Mouse (Mus musculus) liver, embryonic 15.5 days (tissue): Measurements from ENCODE around the gene 1700013H16Rik. TPM values are rescaled to one million over a fixed set of nuclear protein-coding genes. Genes with fewer than 3 reads are reported as not detected.
"Not testable (repeated sequence)": the region's sequence is repeated elsewhere in the genome, so short reads cannot be mapped to it uniquely, and the experiment has no call there.

ENCODE experiments used
- ATAC-seq: fragments of 200-750 bp; cut with Nextera tagmentation; 2 replicates; pipeline ENCODE4 v1.8.0; 2017; ENCODE audit warnings: moderate number of reproducible peaks, mild to moderate bottlenecking, moderate library complexity; ENCODE audit not compliant: insufficient read depth
- H3K27ac ChIP-seq: fragments of 300-500 bp; sonication (generic); replicated peaks from 2 replicates; pipeline ENCODE4 v1.5.1; 2015; ENCODE audit warnings: mild to moderate bottlenecking, inconsistent platforms
- H3K27me3 ChIP-seq: fragments of 300-500 bp; sonication (generic); 2 replicates; pipeline ENCODE4 v1.6.1; 2015; ENCODE audit warnings: mild to moderate bottlenecking, inconsistent platforms
- H3K36me3 ChIP-seq: fragments of 300-500 bp; sonication (generic); replicated peaks from 2 replicates; pipeline ENCODE4 v1.6.1; 2015; ENCODE audit warnings: moderate library complexity, mild to moderate bottlenecking, inconsistent platforms
- H3K4me1 ChIP-seq: fragments of 300-500 bp; sonication (generic); replicated peaks from 2 replicates; pipeline ENCODE4 v1.6.1; 2015; ENCODE audit warnings: inconsistent platforms
- H3K4me2 ChIP-seq: fragments of 300-500 bp; sonication (generic); 2 replicates; pipeline ENCODE4 v1.6.1; 2015; ENCODE audit warnings: moderate library complexity, mild to moderate bottlenecking, inconsistent platforms
- H3K4me3 ChIP-seq: fragments of 300-500 bp; sonication (generic); replicated peaks from 2 replicates; pipeline ENCODE4 v1.5.1; 2015; ENCODE audit warnings: mild to moderate bottlenecking, inconsistent platforms
- H3K9ac ChIP-seq: fragments of 300-500 bp; sonication (generic); 2 replicates; pipeline ENCODE4 v1.6.1; 2015; ENCODE audit warnings: moderate library complexity, mild to moderate bottlenecking, inconsistent platforms
- H3K9me3 ChIP-seq: fragments of 300-500 bp; sonication (generic); replicated peaks from 2 replicates; pipeline ENCODE4 v1.6.1; 2016; ENCODE audit warnings: inconsistent platforms
- WGBS: fragments of 180-500 bp; shearing (Covaris S2); methylation state at CpG from one replicate; pipeline ENCODE4 v1.1.7; 2015; ENCODE audit warnings: mixed read lengths; ENCODE audit not compliant: insufficient replicate concordance; 5-methylcytosine and 5-hydroxymethylcytosine counted together
- polyA plus RNA-seq: library from polyadenylated mRNA; unstranded; fragments of >200 nt; fragmentation: Nextera tagmentation; extraction: Ambion mirVana; gene quantifications from 2 replicates; pipeline ENCODE4 v1.2.1, GENCODE M21; 2015

Gene 1700013H16Rik
- not detected in 2 replicates for polyA plus RNA-seq

GRCm38 (mm10) chrX:53757736-53758135 lies at the start of gene 1700013H16Rik:
Gene 1700013H16Rik, minus strand, starts transcription at chrX:53757831.
- no peak for ATAC-seq
- Histone ChIP-seq H3K9ac (no peak within 1 kb of the TSS), H3K4me3 (no peak within 1 kb of the TSS), H3K27ac (no peak within 1 kb of the TSS), H3K36me3 (no peaks in the 10 kb centered on the region), H3K9me3 (no peaks in the 10 kb centered on the region), H3K4me1 (no peaks in the 10 kb centered on the region), H3K27me3 (no peaks in the 10 kb centered on the region), H3K4me2 (no peak within 1 kb of the TSS)
- 80% methylated on average over 16 of the region's 16 CpGs for WGBS

DNA sequence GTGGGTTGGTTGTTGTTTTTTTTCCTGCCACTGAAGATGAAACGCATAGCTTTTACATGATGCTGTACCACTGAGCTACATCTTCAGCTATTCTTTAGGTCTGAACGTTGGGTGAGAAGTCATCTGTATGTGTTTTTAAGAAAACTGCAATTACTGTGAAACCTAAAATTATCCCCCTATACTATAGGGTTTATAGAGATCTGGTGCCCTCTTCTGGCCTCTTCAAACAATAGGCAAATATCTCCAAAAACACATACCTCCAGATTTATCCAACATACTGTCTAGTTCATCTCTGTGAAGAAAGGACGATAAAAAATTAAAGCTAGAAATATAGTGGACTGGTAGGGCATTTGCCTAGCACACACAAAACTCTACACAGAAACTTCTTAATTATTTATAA lies 41.4 kb upstream of the 1700013H16Rik start:
- H3K9me3 ChIP-seq = no peaks in the 10 kb centered on the region
- no peak overlapping the region for H3K27ac ChIP-seq
- H3K4me2 ChIP-seq = no peak overlapping the region
- no peak overlapping the region for H3K9ac ChIP-seq
- no peaks in the 10 kb centered on the region for H3K4me1 ChIP-seq
- no peaks in the 10 kb centered on the region for H3K27me3 ChIP-seq
- 26% methylated on average over 3 of the region's 3 CpGs for WGBS
- no peaks in the 10 kb centered on the region for H3K36me3 ChIP-seq
- no peak for ATAC-seq
- H3K4me3 ChIP-seq = no peak overlapping the region

- ATAC-seq, H3K4me2 ChIP-seq, H3K36me3 ChIP-seq, H3K4me1 ChIP-seq, H3K9ac ChIP-seq, H3K27ac ChIP-seq, H3K4me3 ChIP-seq, H3K9me3 ChIP-seq, H3K27me3 ChIP-seq: not testable (repeated sequence)
- WGBS = 69% methylated on average over 11 of the region's 11 CpGs
Observed at GRCm38 (mm10) chrX:53797519-53797918, 39.9 kb upstream of the 1700013H16Rik start, which contains the start of gene Xlr. Gene Xlr, minus strand, starts transcription at chrX:53797706.

GRCm38 (mm10) chrX:53776276-53776675 lies 18.6 kb upstream of the 1700013H16Rik start, which contains the start of gene Zfp36l3:
Gene Zfp36l3, minus strand, starts transcription at chrX:53776394.
- Histone ChIP-seq H3K27me3 (no peaks in the 10 kb centered on the region), H3K36me3 (no peaks in the 10 kb centered on the region), H3K27ac (no peak within 1 kb of the TSS), H3K9me3 (no peaks in the 10 kb centered on the region), H3K4me2 (no peak within 1 kb of the TSS), H3K4me3 (no peak within 1 kb of the TSS), H3K9ac (no peak within 1 kb of the TSS), H3K4me1 (no peaks in the 10 kb centered on the region)
- no peak for ATAC-seq
- 79% methylated on average over 12 of the region's 12 CpGs for WGBS

- WGBS = 71% methylated on average over 1 of the region's 1 CpGs
- H3K9me3 ChIP-seq = no peaks in the 10 kb centered on the region
- H3K9ac ChIP-seq = no peak overlapping the region
- H3K27me3 ChIP-seq = no peaks in the 10 kb centered on the region
- no peak overlapping the region for H3K27ac ChIP-seq
- no peaks in the 10 kb centered on the region for H3K4me1 ChIP-seq
- H3K4me2 ChIP-seq = no peak overlapping the region
- no peak for ATAC-seq
- no peaks in the 10 kb centered on the region for H3K36me3 ChIP-seq
- no peak overlapping the region for H3K4me3 ChIP-seq
Observed at GRCm38 (mm10) chrX:53752851-53753250, 4.8 kb downstream of the 1700013H16Rik start.

- ATAC-seq = no peak
- no peaks in the 10 kb centered on the region for H3K4me1 ChIP-seq
- no peaks in the 10 kb centered on the region for H3K27me3 ChIP-seq
- H3K9me3 ChIP-seq = no peaks in the 10 kb centered on the region
- H3K27ac ChIP-seq = no peak overlapping the region
- no peak overlapping the region for H3K9ac ChIP-seq
- no peak overlapping the region for H3K4me2 ChIP-seq
- 58% methylated on average over 2 of the region's 2 CpGs for WGBS
- no peak overlapping the region for H3K4me3 ChIP-seq
- H3K36me3 ChIP-seq = no peaks in the 10 kb centered on the region
Observed at GRCm38 (mm10) chrX:53728967-53729366, 28.7 kb downstream of the 1700013H16Rik start.

DNA sequence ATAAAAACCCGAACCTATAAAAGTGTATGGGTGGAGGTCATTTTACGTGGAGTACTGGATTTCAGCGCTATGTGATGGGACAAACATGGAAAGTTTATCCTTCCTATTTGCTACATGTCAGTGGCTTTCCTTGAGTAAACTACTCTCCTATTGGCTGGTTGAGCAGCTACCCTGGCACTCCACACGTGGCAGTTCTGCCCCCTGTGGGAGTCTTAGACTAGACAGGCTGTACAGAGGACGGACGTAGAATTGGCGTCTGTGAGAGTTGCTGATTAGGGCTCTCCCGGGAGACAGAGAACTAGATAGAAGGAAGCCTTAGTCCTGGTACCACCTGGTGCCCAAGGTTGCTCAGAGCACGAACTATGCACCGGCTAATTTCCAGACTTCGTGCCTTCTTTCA lies 33.0 kb downstream of the 1700013H16Rik start, which contains the start of gene 4930502E18Rik:
4930502E18Rik (plus strand) TSS at position 231 of the 400 bp plus-strand sequence.
- Histone ChIP-seq H3K4me1 (no peaks in the 10 kb centered on the region), H3K4me2 (no peak within 1 kb of the TSS), H3K36me3 (no peaks in the 10 kb centered on the region), H3K27me3 (no peaks in the 10 kb centered on the region), H3K4me3 (no peak within 1 kb of the TSS), H3K27ac (no peak within 1 kb of the TSS), H3K9ac (no peak within 1 kb of the TSS), H3K9me3 (no peaks in the 10 kb centered on the region)
- WGBS = 56% methylated on average over 11 of the region's 11 CpGs
- ATAC-seq = no peak

- H3K27me3 ChIP-seq = no peaks in the 10 kb centered on the region
- H3K4me2 ChIP-seq = peak overlapping the region; percentile 42
- no peak overlapping the region for H3K9ac ChIP-seq
- no peak overlapping the region for H3K27ac ChIP-seq
- ATAC-seq = no peak
- H3K36me3 ChIP-seq = no peaks in the 10 kb centered on the region
- H3K9me3 ChIP-seq = no peaks in the 10 kb centered on the region
- 25% methylated on average over 46 of the region's 49 CpGs for WGBS
- H3K4me1 ChIP-seq = no peaks in the 10 kb centered on the region
- 0 out of 2 replicates have a peak overlapping the region, but pooled peaks have one; percentile 7 for H3K4me3 ChIP-seq
Observed at GRCm38 (mm10) chrX:53716323-53717182, 41.1 kb downstream of the 1700013H16Rik start.

- Histone ChIP-seq H3K4me3 (no peak overlapping the region), H3K9ac (no peak overlapping the region), H3K27me3 (no peaks in the 10 kb centered on the region), H3K27ac (no peak overlapping the region), H3K36me3 (no peaks in the 10 kb centered on the region), H3K9me3 (no peaks in the 10 kb centered on the region), H3K4me1 (no peaks in the 10 kb centered on the region), H3K4me2 (no peak overlapping the region; the same call in 1 of the 2 replicates)
- 28% methylated on average over 2 of the region's 2 CpGs for WGBS
- no peak for ATAC-seq
Observed at GRCm38 (mm10) chrX:53715942-53716322, 41.7 kb downstream of the 1700013H16Rik start.

GRCm38 (mm10) chrX:53702673-53703072 lies 55.0 kb downstream of the 1700013H16Rik start:
- no peaks in the 10 kb centered on the region for H3K4me1 ChIP-seq
- no peaks in the 10 kb centered on the region for H3K9me3 ChIP-seq
- no peak overlapping the region for H3K27ac ChIP-seq
- 57% methylated on average over 3 of the region's 3 CpGs for WGBS
- H3K9ac ChIP-seq = no peak overlapping the region
- H3K4me3 ChIP-seq = no peak overlapping the region
- ATAC-seq = no peak
- no peaks in the 10 kb centered on the region for H3K27me3 ChIP-seq
- no peak overlapping the region for H3K4me2 ChIP-seq
- H3K36me3 ChIP-seq = no peaks in the 10 kb centered on the region

- no peak for ATAC-seq
- H3K4me2 ChIP-seq = no peak overlapping the region
- no peak overlapping the region for H3K27ac ChIP-seq
- WGBS = 46% methylated on average over 2 of the region's 2 CpGs
- H3K27me3 ChIP-seq = no peaks in the 10 kb centered on the region
- H3K4me3 ChIP-seq = no peak overlapping the region
- H3K4me1 ChIP-seq = no peaks in the 10 kb centered on the region
- H3K36me3 ChIP-seq = no peaks in the 10 kb centered on the region
- no peak overlapping the region for H3K9ac ChIP-seq
- no peaks in the 10 kb centered on the region for H3K9me3 ChIP-seq
Observed at GRCm38 (mm10) chrX:53699225-53699624, 58.4 kb downstream of the 1700013H16Rik start.
